Mouse (Mus musculus): ENCODE data around the gene Gm45717. TPM values are rescaled to one million over a fixed set of nuclear protein-coding genes. Genes with fewer than 3 reads are reported as not detected.
"Not testable (repeated sequence)": the region's sequence is repeated elsewhere in the genome, so short reads cannot be mapped to it uniquely, and the experiment has no call there.

Gm45717 gene
- total and polyA plus RNA-seq, 3 experiments, result not detected

GRCm38 (mm10) chr7:140970931-140971330 is 15.2 kb upstream of the Gm45717 start:
- WGBS, result 33% methylated on average over 7 of the region's 7 CpGs
- Histone ChIP-seq H3K4me3 (no peak overlapping the region), H3K79me2 (replicated peaks; ENCODE audit: control insufficient read depth, insufficient read depth, low read length) (no peaks in the 10 kb centered on the region), H3K4me1 (ENCODE audit: control insufficient read depth, insufficient read depth, low read length) (peaks cover 7% of the 10 kb centered on the region), H3K27me3 (ENCODE audit: control insufficient read depth, insufficient read depth, low read length) (no peaks in the 10 kb centered on the region), H3K9ac (ENCODE audit: low read depth, low read length) (no peak overlapping the region), H3K36me3 (ENCODE audit: control insufficient read depth, insufficient read depth, low read length) (no peaks in the 10 kb centered on the region), H3K27ac (peak overlapping the region; percentile 76)
- no peak for TF ChIP-seq EP300 (IDR thresholded peaks at IDR 0.05; ENCODE audit: insufficient read depth, low read depth, low read length)
- no peak for TF ChIP-seq POLR2A (IDR thresholded peaks at IDR 0.05; ENCODE audit: insufficient read depth, low read depth, low read length)
- intact Hi-C loops (cut with DNase I), result loop anchor here (2.0 to 5.0 kb wide), 2 partner anchors 30 to 36 kb away; partner anchors contain the start of gene Pgghg
- DNase-seq, result peak in 1 of 2 experiments; percentile 32

- H3K4me3 ChIP-seq; H3K79me2 ChIP-seq (replicated peaks; ENCODE audit: control insufficient read depth, insufficient read depth, low read length); intact Hi-C loops (cut with DNase I); H3K9ac ChIP-seq (ENCODE audit: low read depth, low read length); H3K27me3 ChIP-seq (ENCODE audit: control insufficient read depth, insufficient read depth, low read length); H3K27ac ChIP-seq; DNase-seq; H3K4me1 ChIP-seq (ENCODE audit: control insufficient read depth, insufficient read depth, low read length); H3K36me3 ChIP-seq (ENCODE audit: control insufficient read depth, insufficient read depth, low read length): not testable (repeated sequence)
- WGBS, result 42% methylated on average over 3 of the region's 3 CpGs
Observed at GRCm38 (mm10) chr7:140968710-140969109, 13.0 kb upstream of the Gm45717 start.

GRCm38 (mm10) chr7:140967862-140968591 is 12.3 kb upstream of the Gm45717 start:
- Histone ChIP-seq H3K79me2 (replicated peaks; ENCODE audit: control insufficient read depth, insufficient read depth, low read length) (no peaks in the 10 kb centered on the region), H3K27ac (no peak overlapping the region), H3K4me1 (ENCODE audit: control insufficient read depth, insufficient read depth, low read length) (peaks cover 7% of the 10 kb centered on the region), H3K36me3 (ENCODE audit: control insufficient read depth, insufficient read depth, low read length) (no peaks in the 10 kb centered on the region), H3K27me3 (ENCODE audit: control insufficient read depth, insufficient read depth, low read length) (no peaks in the 10 kb centered on the region), H3K9ac (ENCODE audit: low read depth, low read length) (peak overlapping the region; percentile 62), H3K4me3 (no peak overlapping the region)
- WGBS, result 34% methylated on average over 14 of the region's 14 CpGs
- intact Hi-C loops (cut with DNase I), result no loop called here
- DNase-seq, result no peak
- TF ChIP-seq POLR2A (IDR thresholded peaks at IDR 0.05; ENCODE audit: insufficient read depth, low read depth, low read length) (no peak), EP300 (IDR thresholded peaks at IDR 0.05; ENCODE audit: insufficient read depth, low read depth, low read length) (no peak), CTCF (IDR thresholded peaks at IDR 0.05) (no peak)

- no peak within 1 kb of the TSS for H3K27ac ChIP-seq
- 88% methylated on average over 4 of the region's 4 CpGs for WGBS
- no peak for DNase-seq
- TF ChIP-seq POLR2A (IDR thresholded peaks at IDR 0.05; ENCODE audit: insufficient read depth, low read depth, low read length) (no peak), CTCF (IDR thresholded peaks at IDR 0.05) (no peak), EP300 (IDR thresholded peaks at IDR 0.05; ENCODE audit: insufficient read depth, low read depth, low read length) (no peak)
- H3K36me3 ChIP-seq (ENCODE audit: control insufficient read depth, insufficient read depth, low read length), result no peaks in the 10 kb centered on the region
- H3K4me3 ChIP-seq, result no peak within 1 kb of the TSS
- no peak within 1 kb of the TSS for H3K9ac ChIP-seq (ENCODE audit: low read depth, low read length)
- H3K27me3 ChIP-seq (ENCODE audit: control insufficient read depth, insufficient read depth, low read length), result no peaks in the 10 kb centered on the region
- intact Hi-C loops (cut with DNase I), result no loop called here
- H3K79me2 ChIP-seq (replicated peaks; ENCODE audit: control insufficient read depth, insufficient read depth, low read length), result no peaks in the 10 kb centered on the region
- peaks cover 6% of the 10 kb centered on the region for H3K4me1 ChIP-seq (ENCODE audit: control insufficient read depth, insufficient read depth, low read length)
Observed at GRCm38 (mm10) chr7:140966921-140967320, 11.2 kb upstream of the Gm45717 start, which contains the start of gene Ifitm1. TSS of gene Ifitm1 (plus strand) at chr7:140967221.

- H3K36me3 ChIP-seq (ENCODE audit: control insufficient read depth, insufficient read depth, low read length), result peaks cover 3% of the 10 kb centered on the region; the same call in 1 of the 2 replicates
- no peak overlapping the region for H3K9ac ChIP-seq (ENCODE audit: low read depth, low read length)
- intact Hi-C loops (cut with DNase I), result no loop called here
- H3K4me3 ChIP-seq, result no peak overlapping the region
- H3K79me2 ChIP-seq (replicated peaks; ENCODE audit: control insufficient read depth, insufficient read depth, low read length), result no peaks in the 10 kb centered on the region
- H3K4me1 ChIP-seq (ENCODE audit: control insufficient read depth, insufficient read depth, low read length), result peaks cover 2% of the 10 kb centered on the region
- H3K27me3 ChIP-seq (ENCODE audit: control insufficient read depth, insufficient read depth, low read length), result no peaks in the 10 kb centered on the region
- no peak for DNase-seq
- no peak overlapping the region for H3K27ac ChIP-seq
- TF ChIP-seq CTCF (IDR thresholded peaks at IDR 0.05) (no peak), EP300 (IDR thresholded peaks at IDR 0.05; ENCODE audit: insufficient read depth, low read depth, low read length) (no peak), POLR2A (IDR thresholded peaks at IDR 0.05; ENCODE audit: insufficient read depth, low read depth, low read length) (no peak)
- 83% methylated on average over 2 of the region's 2 CpGs for WGBS
Observed at GRCm38 (mm10) chr7:140962733-140963132, 7.0 kb upstream of the Gm45717 start.

- DNase-seq, result no peak
- intact Hi-C loops (cut with DNase I), result no loop called here
- Histone ChIP-seq H3K27ac (no peak overlapping the region), H3K9ac (ENCODE audit: low read depth, low read length) (no peak overlapping the region), H3K4me1 (ENCODE audit: control insufficient read depth, insufficient read depth, low read length) (peaks cover 8% of the 10 kb centered on the region), H3K36me3 (ENCODE audit: control insufficient read depth, insufficient read depth, low read length) (peaks cover 3% of the 10 kb centered on the region; the same call in 1 of the 2 replicates), H3K4me3 (no peak overlapping the region), H3K79me2 (replicated peaks; ENCODE audit: control insufficient read depth, insufficient read depth, low read length) (no peaks in the 10 kb centered on the region), H3K27me3 (ENCODE audit: control insufficient read depth, insufficient read depth, low read length) (no peaks in the 10 kb centered on the region)
- WGBS, result 90% methylated on average over 2 of the region's 2 CpGs
- TF ChIP-seq EP300 (IDR thresholded peaks at IDR 0.05; ENCODE audit: insufficient read depth, low read depth, low read length), result no peak
Observed at GRCm38 (mm10) chr7:140961416-140961815, 5.7 kb upstream of the Gm45717 start.
